Mouse (Mus musculus): ENCODE results near the gene Nat8f2.

DNA sequence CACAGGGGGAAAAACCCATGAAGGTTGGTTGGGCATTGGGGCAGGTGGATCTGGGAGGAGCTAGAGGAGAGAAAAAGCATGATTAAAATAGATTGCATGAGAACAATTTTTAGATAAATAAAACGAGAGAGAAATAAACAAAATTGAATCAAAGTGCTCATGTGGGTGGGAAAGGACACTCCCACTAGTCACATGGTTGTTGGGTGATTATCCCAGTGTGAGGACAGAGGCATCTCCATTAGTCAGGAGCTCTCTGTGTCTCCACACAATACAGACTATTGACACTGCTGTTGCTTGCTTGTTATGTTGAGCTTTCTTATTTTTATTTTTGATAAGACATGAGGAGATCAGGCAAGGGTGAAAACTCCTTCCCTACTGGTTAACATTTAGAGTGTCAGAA is 22.0 kb downstream of the Nat8f2 start:
- TF ChIP-seq CTCF (IDR thresholded peaks at IDR 0.05) (no peak), EP300 (IDR thresholded peaks at IDR 0.05; ENCODE audit: insufficient read depth, low read depth, low read length) (no peak), POLR2A (IDR thresholded peaks at IDR 0.05; ENCODE audit: insufficient read depth, low read depth, low read length) (no peak)
